Mouse (Mus musculus) cerebellum, adult 9-11 months (tissue): ENCODE measurements around the gene Dmap1.

ENCODE experiments used
- DNase-seq: peaks from one replicate; pipeline ENCODE4 v3.0.0; 2022

The Dmap1 gene

GRCm38 (mm10) chr4:117681931-117682461 is at the start of gene Dmap1:
Gene Dmap1 (minus strand): TSS chr4:117682273.
- peak; percentile 81 for DNase-seq

DNA sequence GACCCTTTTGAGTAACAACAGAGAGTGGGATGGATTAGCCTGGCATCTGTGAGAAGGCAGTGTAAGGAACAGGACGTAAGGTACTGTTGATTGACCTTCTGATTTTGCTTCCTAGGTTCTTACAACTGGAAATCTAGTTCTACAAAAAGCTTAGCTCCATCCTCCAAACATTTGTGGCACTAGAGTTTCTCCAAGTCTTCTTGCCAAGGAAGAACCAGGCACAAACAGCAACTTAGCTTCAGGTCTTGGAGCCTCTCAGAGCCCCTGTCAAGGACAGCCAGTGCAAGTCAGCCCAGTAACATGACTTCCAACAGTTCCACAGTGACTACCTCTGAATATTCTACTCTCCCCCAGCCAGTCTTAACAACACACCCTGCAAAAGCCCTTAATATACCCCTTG is 42.0 kb upstream of the Dmap1 start, which contains the start of gene Gm12845:
TSS of gene Gm12845 (plus strand) at position 301 of the 400 bp plus-strand sequence.
- no peak for DNase-seq

GRCm38 (mm10) chr4:117713303-117714098 is 31.4 kb upstream of the Dmap1 start:
- no peak for DNase-seq

DNA sequence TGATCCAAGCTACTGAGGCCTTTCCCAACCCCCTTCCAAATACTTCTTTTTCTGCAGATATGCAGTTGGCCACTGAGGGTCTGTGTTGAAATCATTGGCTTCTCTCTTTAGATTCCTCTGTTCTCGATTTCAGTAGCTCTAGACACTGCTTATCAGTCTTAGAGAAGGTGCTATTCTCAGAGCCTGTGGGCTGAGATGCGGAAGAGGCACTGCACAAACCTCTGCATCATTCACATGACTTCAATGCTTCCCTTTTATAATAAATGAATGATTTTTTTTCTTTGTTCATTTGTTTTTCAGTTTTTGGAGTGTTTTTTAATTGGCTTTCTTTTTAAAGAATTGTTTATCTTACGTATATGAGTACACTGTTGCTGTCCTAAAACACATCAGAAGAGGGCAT is 30.2 kb upstream of the Dmap1 start:
- no peak for DNase-seq

- no peak for DNase-seq
Measured at GRCm38 (mm10) chr4:117708780-117709550, 26.9 kb upstream of the Dmap1 start.

DNA sequence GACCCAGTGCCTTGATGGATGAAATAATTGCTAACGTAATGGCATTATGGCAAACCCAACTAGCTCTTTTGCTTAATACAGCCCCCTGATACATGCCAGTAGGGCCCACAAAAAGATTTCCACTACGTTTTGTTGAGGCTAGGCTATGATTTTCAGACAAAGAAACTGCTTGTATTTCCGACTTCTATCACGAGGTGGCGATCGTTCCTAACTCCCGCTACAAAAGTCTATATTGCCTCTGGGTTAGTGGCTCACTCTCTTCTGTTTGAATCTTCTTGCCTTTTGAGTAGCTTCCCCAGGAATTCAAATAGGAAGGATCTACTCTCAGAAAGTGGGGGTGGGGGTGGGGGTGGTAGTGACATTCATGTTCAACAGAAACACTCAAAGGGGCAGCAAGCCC is 23.3 kb upstream of the Dmap1 start:
- peak; percentile 4 for DNase-seq

DNA sequence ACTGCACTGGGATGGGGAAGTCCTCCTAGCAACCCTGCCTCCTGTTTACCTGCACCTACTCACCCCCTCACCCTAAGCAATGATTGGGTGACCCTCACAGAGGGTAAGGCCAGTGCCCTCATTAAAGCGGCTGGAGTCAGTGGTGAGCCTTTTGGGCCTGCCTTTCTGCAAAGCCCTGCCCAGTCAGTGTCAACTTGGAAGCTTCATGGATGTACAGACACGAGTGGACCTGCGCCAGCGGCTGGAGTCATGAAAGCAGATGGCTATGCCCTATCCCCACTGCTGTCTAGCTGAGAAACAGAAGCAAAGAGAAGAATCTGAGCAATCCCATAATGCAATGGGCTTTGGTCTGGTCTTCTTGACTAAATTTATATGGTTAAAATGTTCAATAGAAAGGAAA is 4.3 kb upstream of the Dmap1 start:
- no peak for DNase-seq

DNA sequence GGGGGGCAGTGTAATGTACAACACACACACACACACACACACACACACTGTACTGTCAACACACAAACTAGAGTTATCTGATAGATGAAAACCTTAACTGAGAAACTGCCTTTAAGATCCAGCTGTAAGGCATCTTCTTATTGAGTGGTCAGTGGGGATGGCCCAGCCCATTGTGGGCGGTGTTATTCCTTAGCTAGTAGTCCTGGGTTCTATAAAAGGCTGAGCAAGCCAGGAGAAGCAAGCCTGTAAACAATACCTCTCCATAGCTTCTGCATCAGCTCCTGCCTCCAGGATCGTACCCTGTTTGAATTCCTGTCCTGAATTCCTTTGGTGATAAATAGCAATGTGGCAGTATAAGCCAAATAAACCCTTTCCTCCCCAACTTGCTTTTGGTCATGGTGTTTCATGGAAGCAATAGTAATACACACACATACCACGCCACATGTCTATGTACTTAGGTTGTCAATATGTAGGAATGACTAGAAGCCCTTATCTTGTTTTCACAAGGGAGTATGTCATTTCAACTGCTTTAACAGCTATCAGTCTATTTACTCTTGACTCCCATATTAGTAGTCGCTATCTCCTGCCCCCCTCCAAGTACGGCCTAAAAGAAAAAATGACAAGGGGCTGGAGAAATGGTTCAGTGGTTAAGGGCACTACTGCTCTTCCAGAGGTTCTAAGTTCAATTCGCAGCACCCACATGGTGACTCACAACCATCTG is 1.1 kb upstream of the Dmap1 start:
- no peak for DNase-seq

DNA sequence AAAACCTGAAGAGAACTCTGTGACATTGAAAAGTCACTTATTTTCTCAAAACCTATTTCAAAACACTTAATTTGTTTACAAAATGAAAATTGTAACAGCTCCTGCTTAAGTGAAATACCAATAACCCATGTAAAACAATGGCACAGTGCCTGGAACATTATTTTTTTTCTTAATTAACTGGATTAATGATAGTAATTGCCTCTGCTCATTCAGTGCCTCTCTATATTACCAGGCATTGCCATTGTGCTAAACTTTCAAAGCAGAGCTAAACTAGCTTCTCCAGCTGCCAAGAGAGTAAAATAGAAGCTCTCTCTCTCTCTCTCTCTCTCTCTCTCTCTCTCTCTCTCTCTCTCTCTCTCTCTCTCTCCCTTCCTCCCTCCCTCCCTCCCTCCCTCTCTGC is 390 bp upstream of the Dmap1 start:
- DNase-seq: no peak

- no peak for DNase-seq
Measured at GRCm38 (mm10) chr4:117680963-117681362, 1.1 kb downstream of the Dmap1 start.

DNA sequence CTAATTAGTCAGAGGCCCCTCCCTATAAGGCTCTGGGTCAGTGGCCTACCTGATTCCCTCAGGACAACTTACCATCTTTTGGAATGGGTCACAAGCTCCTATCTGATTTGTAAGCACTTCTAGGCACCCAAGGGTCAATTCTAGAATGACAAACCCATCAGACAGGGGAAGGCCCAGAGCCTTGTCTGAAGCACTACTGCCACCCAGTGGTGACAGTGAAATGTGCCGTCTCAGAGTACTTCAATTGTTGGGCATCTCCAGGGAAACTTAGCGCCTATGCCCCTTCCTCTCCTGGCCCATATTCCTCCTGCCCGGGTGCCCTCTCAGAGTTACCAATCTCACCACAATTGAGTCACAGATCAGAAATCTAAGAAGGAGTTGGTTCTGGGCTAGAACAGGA is 5.2 kb downstream of the Dmap1 start:
- peak; percentile 61 for DNase-seq

DNA sequence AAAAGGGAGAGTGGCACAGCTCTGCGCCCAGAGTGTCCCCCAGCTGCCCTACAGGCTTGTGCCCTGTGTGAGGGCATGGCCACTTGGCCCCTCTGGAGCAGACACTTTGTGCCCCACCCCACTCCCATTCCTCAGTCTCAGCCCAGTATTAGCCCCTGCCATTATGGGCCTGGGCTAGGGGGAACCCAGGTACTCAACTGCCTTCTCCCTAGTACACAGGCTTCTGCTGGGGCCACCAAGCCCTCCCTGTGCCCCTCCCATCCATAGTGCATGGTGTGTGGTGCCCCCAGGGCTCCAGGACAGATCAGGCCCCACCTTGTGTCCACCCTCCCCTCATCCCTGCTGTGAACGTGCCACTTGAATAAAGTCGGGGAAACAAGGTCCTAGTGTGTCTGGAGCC is 8.2 kb downstream of the Dmap1 start:
- no peak for DNase-seq

DNA sequence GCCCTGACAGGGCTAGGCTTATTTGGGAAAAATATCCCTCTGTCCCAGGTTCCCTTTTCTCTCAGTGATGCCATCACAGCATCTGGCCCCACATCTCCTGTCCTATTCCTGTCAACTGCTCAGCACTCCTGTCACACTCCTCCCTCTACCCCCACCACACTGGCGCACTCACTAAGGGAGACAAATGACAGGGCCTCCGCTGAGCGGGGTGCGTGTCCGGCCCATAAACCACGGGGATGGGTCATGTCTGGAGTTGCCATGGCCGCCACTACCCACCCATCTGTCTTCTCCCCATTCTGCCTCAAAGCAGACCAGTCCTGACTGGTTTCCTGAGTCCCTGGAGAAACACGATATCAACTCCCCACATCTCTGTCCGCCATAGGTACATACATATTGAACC is 10.0 kb downstream of the Dmap1 start:
- no peak for DNase-seq

DNA sequence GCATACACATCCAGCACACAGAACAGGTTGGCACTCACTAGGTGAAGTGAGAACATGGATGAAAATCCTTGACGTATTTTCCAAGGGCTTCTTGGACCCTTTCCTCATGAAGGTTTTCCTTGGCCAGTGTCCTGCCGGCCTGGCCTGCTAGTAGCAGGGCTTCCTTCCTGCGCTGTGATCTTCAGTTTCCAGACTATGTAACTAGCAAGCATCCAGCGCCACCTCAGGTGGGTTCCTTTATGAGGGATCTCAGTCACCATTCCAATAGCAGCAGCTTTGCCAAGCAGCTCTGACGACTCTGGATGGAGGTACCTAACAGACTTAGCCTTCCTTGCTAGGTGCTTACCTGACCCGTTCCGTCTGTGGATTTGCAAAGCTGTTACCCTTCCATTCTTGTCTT is 12.2 kb downstream of the Dmap1 start:
- no peak for DNase-seq

GRCm38 (mm10) chr4:117666054-117666453 is 16.0 kb downstream of the Dmap1 start:
- DNase-seq: no peak

- DNase-seq: peak; percentile 53
Measured at GRCm38 (mm10) chr4:117665531-117665930, 16.5 kb downstream of the Dmap1 start.

DNA sequence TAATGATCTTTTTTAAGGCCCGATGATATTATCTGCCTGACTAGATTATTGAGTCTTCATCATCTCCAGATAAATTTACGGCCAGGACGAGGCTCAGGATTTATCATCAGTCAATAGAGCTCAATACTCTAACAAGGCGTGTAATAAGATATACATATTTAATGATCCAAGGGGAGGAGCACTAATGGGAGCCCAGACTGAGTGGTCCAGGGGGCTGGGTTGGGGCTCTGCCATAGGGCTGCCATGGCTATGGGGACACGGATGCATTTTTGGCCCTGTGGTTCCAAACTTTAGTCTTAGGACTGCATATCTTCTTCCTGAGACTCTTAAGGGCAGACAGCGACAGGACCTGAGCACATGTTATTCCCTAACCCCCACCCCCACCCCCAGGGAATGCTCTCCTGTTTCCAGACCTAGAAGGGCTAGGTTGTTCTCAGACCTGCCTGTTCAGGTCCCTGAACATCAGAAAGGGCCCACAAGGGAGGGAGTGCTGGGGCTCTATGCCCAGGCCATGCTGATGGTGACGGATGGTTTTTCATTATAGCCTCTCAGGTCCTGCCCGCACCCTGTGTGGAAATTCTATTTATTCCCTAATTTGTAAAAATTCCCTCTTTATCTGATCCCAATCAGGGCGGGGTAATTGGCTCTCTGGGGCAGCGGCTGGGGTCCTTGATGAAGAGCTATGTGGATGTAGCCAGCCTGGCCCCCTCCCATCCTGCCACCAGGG is 17.5 kb downstream of the Dmap1 start:
- DNase-seq: no peak

GRCm38 (mm10) chr4:117660001-117660400 is 22.1 kb downstream of the Dmap1 start:
- DNase-seq: no peak

DNA sequence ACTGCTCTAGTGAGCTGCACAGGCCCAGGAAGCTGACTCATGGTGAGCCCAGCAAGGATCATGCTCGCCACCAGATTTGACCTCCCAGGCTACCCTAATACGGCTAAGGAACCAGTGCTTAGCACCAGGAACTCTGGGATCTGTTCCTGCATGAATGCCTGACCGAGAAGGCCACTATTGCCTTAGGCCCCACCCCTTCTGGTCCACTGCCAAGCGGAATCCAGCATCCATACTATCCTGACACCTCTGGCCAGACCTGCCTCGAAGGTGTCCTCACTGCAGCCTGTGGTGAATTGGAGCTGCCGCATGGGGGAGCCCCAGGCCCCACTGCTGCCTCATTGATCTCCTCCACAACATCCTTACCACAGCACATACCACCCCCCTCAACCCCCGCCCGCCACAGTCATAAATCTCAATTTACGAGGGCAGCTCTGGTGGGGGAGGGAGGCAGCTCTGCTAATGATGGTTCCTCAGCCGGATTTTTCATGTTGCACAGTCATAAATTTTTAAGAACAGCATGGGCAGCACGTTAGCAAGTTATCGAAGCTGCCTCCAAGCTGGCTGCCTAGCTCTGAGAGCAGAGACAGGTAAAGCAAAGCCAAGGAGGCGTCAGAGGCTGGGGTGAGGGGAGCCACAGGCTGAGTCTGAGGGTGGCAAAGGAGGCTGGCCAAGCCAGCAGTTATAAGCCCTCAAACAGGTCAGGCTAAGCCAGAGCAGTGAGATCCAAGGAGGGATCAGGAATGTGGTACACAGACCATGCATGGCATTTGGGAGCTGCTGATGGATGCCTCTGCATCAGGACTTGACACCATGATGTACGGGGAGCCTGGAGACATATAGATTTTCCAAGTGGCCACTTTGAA is 23.3 kb downstream of the Dmap1 start:
- no peak for DNase-seq

DNA sequence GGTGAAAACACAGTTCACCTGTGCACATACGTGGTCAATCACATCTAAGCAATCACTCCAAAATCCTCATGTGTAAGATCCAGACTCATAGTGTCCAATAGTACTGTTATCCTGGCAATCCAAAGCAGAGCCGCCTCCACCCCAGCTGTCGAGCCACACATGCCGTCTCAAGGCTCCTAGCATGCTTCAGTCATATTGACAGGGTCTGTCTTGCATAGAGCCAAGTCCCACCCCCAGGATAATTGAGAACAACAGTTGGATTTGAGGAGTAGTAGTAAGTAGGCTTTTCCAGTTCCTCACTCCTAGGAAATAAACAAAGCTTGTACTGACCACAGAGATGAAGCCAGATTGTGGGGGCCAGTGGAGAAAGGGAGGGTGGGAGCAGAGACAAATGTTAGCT is 24.4 kb downstream of the Dmap1 start:
- DNase-seq: no peak

DNA sequence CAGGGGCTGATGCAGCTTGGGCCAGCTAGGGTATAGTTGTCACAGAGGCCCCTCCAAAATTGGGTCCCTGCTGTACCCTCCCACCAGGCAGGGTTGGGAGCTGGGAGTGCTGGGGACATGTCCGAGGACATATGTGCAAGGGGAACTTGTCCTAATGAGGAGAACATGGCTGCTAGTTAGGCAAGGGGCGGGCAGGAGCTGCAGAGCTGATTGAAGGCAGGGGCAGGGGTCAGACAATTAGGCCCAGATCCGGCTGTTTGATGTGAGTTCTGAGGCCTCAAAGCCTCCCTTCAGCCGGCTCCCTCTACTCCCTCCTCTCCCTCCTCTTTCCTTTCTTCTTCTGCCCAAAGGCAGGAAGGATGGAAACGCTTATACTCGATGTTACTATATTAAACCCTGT is 25.1 kb downstream of the Dmap1 start:
- no peak for DNase-seq

- no peak for DNase-seq
Measured at GRCm38 (mm10) chr4:117655500-117655863, 26.6 kb downstream of the Dmap1 start.
